Mouse (Mus musculus) lung, postnatal 36 days (tissue): Measurements from ENCODE around the gene Aph1c.
"Not testable (repeated sequence)": the region's sequence is repeated elsewhere in the genome, so short reads cannot be mapped to it uniquely, and the experiment has no call there.

Experiments
- DNase-seq: peaks from one replicate; pipeline ENCODE4 v3.0.0; 2022; ENCODE audit warnings: mixed read lengths

Aph1c gene

DNA sequence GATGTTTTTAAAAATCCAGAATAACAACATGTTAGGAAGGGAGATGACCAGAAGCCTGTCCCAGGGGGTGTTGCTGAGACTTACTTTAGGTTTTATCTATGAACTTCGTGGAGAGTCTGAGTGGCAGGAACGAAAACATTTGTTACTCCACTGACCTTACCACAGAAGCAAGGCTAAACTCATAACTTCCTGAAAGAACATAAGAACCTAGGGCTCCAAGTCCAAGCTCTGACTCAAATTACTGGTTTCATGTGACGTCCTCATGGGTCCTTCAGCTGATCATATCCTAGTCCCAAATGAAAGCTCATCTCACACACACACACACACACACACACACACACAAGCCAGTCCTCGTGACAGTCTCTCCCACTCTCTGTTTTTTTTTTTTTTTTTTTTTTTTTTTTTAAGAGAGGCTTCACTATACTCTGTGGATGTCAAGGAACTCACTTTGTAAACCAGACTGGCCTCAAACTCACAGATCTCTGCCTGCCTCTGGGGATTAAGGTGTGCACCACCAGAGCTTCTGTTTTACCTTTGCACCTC is 2.1 kb downstream of the Aph1c start:
- DNase-seq, result peak; percentile 40

GRCm38 (mm10) chr9:66825990-66826389 is 8.5 kb downstream of the Aph1c start:
- DNase-seq, result peak; percentile 74

DNA sequence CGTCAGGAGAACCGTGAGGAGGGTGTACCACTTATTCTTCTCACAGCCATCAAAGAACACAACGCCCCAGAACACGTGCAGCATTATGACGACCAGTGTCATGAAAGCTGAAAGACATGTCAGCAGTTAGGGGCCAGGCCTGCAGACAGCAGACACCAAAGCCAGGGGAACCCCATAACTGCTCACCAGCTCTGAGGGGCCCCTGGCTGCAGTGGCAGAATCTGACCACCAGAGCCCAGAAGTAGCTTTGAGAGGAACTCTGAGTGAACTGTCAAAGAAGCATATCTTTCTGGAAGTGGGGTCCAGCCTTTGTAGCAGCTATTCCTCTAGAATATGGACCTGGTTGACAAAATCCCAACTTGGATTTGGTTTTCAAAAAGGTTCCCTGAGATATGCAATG is 12.3 kb downstream of the Aph1c start:
- DNase-seq, result not testable (repeated sequence)

GRCm38 (mm10) chr9:66820996-66821395 is 13.5 kb downstream of the Aph1c start:
- DNase-seq, result no peak

- no peak for DNase-seq
These were observed 21.1 kb downstream of the Aph1c start for GRCm38 (mm10) chr9:66813392-66813791.

- not testable (repeated sequence) for DNase-seq
These were observed 28.6 kb downstream of the Aph1c start for GRCm38 (mm10) chr9:66805951-66806350.

DNA sequence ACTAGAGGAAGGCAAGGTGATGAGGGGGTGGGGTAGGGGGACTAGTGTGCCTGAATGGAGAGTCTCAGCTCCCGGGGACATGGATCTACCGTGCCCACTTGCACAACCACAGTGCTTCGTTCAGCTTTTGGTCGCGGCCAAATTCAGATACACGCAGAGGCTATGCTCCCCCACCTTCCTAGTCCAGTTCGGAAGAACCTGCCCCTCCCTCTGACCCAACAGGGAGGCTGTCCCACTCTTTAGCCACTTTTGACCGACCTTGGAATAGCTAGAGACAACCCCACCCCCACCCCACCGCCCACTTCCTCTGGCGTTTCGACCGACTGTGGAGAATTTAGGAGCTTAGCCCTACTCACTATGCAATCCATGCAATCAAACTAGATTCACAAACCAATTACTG is 32.6 kb downstream of the Aph1c start:
- no peak for DNase-seq

DNA sequence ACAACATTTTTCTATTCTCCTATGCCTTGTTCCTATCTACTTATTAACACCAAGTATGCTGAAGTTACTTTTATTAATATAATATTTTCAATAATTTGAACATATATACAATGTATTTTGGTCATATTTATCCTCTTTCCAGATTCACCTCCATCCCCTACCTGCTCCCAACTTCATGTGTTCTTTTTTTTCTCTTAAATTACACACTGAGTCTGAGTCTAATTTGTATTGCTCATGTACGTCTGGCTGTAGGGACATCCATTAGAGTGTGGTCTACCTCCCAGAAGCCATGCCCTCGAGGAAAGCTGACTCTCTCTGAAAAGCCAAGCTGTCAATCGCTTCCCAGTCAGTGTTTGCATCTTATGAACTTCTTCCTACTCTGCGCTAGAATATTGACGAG is 37.8 kb downstream of the Aph1c start, which contains the start of gene Gm10647:
TSS of gene Gm10647 (plus strand) at position 301 of the 400 bp plus-strand sequence.
- DNase-seq, result no peak

GRCm38 (mm10) chr9:66795464-66796324 is 38.8 kb downstream of the Aph1c start, which contains the start of gene Aph1b:
Aph1b (minus strand) TSS chr9:66795490.
- peak; percentile 98 for DNase-seq

- DNase-seq, result no peak
These were observed 39.7 kb downstream of the Aph1c start for GRCm38 (mm10) chr9:66794629-66795463.

DNA sequence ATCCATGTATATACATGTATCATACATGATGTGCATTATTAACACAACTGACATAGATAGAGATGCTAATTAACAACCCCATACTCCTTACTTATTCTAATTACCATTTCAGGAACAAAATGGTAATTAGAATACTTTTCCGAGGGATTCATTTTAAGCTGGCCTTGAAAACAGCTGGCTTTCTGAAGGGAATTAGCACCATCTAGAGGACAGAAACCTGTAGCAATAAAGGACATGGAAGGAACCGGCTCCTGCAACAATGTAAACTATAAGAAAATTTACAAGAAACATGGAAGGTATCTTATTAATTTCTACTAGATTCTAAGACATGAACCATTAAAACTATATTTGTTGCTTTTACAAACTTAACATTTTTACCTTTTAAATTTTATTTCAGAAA is 46.7 kb downstream of the Aph1c start:
- peak; percentile 65 for DNase-seq

DNA sequence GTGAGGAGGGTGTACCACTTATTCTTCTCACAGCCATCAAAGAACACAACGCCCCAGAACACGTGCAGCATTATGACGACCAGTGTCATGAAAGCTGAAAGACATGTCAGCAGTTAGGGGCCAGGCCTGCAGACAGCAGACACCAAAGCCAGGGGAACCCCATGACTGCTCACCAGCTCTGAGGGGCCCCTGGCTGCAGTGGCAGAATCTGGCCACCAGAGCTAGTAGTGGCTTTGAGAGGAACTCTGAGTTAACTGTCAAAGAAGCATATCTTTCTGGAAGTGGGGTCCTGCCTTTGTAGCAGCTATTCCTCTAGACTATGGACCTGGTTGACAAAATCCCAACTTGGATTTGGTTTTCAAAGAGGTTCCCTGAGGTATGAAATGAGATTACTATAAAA is 50.0 kb downstream of the Aph1c start:
- not testable (repeated sequence) for DNase-seq

DNA sequence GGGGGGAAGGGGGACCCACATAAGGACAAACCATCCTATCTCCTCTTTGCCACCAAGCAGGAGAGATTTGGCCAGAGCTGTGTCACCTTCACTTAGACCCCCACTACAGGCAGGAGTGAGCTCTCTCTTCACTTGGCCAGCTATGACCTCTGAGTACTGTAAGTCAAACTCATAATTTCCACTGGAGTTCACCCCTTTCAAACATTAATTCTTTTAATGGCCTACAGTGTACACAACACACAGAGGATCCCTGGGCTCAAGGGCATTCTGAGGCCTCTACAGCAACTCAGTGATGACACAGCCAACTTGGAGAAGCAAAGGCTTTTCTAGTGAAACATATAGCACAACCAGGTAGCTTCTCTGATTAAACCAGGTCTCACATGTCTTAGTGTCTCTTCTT is 63.8 kb downstream of the Aph1c start:
- DNase-seq, result no peak

- DNase-seq, result peak; percentile 45
These were observed 65.3 kb downstream of the Aph1c start for GRCm38 (mm10) chr9:66769275-66769674.

- DNase-seq, result no peak
These were observed 65.8 kb downstream of the Aph1c start for GRCm38 (mm10) chr9:66768721-66769120.
